Mouse (Mus musculus) testis, postnatal 10 days (tissue): ENCODE data around the gene Sh3gl3.

Source experiments
- DNase-seq: peaks from one replicate; pipeline ENCODE4 v3.0.0; 2021; ENCODE audit warnings: low spot score

Gene Sh3gl3

DNA sequence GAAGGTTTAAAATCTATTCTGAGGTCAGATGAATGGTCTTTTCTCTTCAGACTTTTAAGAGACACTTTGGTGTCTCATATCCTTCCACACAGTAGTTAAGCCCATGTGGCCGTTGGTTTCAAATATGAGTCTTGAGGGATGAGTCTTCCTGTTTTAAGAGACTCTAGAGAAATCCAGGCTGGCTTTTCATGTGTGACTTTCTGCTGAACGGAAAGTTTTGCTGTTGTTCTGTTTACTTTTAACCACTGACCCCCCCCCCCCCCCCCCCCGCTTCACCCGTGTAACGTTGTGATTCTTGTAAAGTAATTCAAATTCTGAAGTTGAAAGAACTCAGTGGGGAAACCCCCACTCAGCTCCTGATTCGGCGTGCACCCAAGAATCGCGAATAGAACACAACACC, 61.8 kb downstream of the Sh3gl3 start:
- DNase-seq, result no peak

DNA sequence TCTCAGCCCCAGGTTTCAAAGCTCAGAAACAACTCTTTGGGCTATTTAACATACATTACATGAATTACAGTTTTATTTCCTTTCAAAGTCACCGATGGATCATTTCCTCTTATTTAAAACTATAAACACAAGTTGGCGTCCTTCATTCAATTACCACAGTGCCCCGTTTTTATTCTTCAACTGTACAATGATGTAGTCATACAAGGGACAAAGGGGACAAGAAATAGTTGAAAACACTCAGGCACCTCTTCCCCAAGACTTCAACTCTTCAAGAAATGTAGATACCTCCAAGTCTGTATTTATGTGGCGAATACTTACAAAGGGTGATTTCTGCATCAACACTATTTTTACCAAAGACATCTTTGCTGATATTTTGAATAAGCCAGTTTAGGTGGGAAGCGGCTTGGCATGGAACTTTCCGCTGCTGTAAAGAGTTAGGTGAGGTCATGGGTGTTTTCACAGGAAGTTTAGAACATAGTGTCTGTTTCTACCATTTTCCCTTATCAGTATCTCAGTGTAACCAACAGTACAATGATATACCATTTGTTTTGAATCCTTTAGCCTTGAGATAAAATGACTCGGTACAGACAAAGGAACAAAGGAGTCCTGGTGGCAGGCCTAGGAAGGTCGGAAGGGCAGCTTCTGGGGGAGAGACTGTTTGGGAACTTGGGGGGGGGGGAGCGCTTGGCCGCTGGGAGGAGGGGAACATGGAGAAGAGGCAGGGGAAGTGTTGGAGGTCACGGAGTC, 62.7 kb downstream of the Sh3gl3 start:
- no peak for DNase-seq

DNA sequence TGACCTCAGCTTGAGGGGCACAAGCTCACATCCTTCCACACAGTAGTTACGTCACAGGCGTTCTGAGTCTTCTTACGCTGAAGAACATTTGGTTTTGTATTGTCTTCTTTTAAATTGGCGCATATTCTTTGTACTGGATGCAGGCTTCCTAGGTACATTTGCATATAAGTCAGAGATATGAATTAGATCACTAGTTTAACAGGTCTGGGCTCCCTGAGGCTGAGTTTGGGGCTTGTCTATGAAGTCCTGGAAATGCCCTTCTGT, 63.2 kb downstream of the Sh3gl3 start:
- no peak for DNase-seq

DNA sequence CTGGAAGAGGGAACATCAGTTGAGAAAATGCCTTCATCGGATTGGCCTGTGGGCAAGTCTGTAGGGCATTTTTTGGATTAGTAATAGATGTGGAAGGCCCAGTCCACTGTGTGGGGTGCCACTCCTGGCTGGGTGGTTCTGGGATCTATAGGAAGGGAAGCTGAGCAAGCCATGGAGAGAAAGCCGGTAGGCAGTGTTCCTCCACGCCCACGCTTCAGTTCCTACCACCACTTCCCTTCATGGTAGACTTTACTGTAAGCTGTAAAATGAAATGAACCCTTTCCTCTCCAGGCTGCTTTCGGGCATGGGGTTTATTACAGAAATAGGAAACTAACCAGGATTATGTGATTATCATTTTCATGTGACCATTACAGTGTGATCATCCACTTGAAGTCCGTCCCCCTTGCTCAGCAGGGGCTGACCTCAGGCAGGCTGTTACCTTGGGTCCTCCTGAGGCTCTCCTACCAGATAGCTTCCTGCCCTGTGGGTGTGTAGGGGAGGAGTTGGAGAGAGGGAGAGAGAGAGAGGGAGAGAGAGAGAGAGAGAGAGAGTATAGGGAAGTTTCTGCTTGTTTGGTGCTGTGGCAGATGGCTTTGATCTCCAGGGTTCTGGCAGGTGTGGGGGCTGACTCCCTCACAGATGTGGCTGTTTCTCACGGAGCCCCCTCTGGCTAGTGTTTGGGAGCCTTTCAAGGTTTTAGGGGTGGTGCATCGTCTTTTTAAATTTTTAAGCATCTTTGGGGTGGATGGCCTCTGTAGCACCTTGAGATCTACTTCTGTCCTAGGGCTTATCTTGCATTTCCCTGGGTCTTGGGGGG, 67.0 kb downstream of the Sh3gl3 start:
- DNase-seq, result no peak

DNA sequence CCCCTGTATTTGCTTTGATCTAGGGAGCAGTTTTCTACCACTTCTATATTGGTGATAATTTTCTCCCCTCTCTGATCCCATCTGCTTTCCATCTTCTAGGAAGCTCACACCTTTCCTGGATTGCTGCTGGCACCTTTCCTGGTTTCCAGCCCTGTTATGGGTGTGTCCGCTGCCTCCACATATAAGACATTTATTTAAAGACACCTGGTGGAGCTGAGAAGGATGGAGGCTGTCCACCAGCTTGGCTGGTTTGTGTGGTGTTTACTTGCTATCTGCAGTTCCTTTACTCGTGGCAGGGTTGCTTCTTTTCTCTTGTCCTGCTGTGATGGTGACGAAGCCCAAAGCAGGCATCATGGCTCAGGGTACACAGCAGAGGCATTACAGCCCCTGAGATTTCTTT, 71.1 kb downstream of the Sh3gl3 start:
- no peak for DNase-seq

DNA sequence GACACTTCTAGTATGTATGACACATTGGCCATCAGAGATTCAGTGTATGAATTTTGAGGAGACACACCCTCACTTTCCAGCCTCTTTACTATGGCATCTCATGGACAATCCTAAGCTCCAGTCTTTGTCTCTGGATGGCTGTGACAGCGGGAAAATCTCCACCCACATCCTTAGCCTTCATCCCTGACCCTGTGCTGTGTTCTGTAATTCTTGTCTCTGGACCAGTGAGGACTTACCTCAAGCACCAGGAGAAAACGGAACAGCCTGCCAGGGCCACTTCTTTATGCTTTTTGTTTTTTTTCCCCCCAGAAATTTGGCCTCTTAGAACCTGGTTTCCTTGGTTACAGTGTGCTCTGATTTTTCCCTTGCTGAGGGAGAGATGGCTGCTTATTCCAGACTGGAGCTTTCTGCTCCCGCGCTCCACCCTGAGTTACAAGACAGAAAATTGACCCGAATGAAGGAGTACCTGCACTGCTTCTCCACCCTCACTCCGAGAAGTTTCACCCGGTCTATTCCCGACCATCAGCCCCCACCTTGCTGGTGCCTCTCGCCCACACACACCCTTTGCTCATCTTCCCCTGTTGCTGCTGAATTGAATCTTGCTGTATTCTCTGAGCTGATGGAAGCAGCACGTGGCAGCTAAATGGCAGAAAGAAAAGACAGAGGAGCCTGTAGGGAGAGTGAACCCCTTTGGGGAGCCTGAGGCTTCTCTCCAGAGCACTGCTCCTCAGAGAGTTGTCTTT, 75.5 kb downstream of the Sh3gl3 start:
- no peak for DNase-seq

DNA sequence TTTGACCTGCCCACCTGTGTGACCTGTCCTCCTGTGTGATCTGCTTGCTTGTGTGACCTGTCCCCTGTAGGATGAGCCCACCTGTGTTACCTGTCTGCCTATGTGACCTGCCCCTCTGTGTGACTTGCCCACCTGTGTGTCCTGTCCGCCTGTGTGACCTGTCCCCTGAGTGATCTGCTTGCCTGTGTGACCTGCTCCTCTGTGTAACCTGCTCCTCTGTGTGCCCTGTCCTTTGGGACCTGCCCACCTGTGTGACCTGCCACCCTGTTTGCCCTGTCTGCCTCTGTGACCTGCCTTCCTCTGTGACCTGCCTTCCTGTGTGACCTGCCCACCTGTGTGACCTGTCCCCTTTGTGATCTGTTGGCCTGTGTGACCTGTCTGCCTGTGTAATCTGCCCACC, 79.7 kb downstream of the Sh3gl3 start:
- DNase-seq, result no peak

DNA sequence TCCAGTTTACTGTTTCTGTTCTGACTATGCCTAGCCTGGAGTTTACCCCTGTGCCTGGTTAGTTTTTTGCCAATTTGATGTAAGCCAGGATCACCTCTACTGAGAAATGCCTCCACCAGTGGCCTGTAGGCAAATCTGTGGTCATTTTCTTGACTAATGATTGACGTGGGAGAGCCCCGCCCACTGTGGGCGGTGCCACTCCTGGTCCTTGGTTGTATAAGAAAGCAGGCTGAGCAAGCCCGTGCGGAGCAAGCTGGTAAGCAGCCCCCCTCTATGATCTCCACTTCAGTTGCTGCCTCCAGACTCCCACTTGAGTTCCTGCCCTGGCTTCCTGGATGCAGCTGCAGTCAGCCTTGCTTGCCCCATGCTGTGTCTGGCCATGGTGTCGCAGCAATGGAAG, 83.3 kb downstream of the Sh3gl3 start:
- no peak for DNase-seq

DNA sequence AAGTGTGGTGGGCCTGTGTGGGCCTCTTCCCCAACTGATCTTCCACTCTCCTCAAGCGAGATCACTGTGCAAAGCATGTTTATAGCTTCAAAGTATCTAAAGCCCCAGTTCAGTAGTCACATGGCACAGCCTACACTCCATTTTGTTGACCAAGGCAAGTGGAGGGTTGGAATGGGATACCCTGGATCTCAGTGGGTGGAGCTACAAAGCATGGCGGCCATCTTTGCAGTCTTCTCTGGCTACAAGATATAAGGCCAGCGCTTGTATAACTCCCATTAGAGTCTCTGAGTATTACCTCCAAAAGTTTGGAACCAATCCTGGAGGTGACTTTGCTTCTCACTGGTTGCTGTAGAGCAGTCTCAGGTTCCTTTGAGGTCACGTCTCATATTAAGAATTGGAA, 83.9 kb downstream of the Sh3gl3 start:
- no peak for DNase-seq

DNA sequence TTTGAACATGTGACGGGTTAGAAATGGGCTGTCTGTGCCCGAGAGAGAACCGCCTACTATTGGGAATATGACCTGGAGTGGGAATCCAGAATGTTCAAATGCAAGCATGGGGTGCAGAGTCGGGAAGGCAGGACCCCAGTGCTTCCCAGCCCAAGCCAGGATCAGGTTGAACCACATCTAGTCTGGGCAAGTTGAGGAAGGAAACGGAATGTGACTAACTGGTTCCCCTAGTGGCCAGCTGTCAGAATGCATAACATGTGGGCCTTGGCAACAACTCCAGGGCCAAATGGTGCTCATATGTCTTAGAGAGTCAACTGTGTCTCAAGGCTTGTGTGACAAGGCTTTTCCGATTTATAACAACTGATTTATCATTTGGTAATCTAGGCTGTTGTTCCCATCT, 86.6 kb downstream of the Sh3gl3 start:
- peak; percentile 69 for DNase-seq

DNA sequence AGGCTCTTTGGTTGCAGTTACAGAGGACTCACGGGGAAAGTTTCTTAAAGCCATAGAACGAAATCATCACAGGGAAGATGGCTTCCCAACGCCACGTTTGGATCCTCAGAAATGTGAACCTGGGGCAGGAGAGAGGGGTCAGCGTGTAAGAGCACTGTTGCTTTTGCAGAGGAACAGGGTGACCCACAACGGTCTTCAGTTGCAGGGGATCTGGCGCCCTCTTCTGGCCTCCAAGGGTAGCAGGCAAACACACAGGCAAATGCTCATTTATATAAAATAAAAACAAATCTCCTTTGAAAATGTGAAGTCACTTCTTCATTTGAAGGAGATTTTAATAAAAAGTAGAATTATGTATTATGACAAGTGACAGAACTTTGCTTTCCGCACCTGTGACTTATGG, 89.5 kb downstream of the Sh3gl3 start:
- peak; percentile 86 for DNase-seq

DNA sequence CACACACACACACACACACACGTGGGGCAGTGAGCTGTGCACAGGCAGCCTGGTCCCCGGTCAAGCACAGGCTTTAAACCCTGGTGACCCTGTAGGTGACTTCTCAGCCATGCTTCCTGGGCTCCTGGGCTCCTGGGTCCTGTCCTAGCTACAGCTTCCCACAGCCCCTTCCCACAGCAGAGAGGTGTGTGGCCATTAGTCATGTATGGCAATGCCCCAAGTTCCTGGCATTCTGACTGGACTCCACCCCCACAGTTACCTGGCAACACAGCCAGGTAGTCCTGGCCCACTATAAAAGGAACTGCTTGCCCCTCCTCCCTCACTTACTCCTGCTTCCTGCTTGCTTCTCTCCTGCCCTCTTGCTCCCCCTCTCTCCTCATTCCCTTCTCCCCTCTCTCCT, 90.5 kb downstream of the Sh3gl3 start:
- no peak for DNase-seq

DNA sequence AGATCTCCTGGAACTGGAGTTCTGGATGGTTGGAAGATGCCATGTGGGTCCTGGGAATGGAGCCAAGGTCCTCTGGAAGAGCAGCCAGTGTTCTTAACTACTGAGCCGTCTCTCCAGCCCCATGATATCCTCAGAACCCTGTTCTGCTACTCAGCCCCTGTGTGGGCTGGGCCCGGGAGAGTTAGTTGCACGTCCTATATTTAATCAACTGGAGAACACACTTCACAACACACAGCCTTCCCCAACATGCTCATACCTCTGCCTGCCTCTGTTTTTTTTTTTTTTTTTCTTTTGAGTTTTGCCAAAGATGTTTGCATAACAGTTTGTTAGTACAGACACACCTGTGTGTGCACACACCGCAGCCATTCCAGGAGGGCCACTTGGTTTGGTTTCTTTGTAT, 91.7 kb downstream of the Sh3gl3 start:
- no peak for DNase-seq

DNA sequence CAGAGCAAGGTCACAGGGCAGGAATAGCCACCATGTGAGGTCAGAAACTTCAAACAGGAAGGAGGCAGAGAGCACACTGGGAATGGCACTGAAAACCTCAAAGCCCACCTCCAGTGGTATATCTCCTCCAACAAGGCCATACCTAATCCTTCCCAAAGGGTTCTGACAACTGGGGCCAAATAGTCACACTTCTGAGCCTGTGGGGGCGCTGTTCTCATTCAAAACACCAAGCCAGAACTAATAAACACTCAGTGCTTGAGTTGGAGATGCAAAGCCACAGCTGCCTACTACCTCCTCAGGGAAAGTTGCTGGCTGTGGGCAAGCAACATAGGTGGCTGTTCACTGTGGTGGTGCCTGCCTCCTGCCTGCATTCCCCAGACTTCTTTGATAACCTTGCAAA, 96.3 kb downstream of the Sh3gl3 start:
- DNase-seq, result no peak

DNA sequence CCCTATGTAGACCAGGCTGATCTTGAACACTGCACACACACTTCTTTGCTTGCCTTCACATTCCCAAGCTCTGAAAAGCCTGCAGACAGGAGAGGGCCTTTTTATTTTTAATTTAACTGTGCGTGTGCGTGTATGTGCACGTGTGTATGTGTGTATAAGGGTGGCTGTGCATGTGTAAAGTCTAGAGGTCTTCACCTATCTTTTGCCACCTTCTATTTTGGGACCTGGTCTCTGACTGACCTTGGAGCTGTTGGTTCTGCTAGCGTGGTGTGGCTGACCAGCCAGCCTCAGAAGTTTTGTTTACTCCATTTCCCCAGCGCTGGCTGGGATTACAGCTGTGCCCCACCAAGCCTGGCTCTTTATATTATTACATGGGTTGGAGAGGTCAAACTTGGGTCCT, 98.1 kb downstream of the Sh3gl3 start:
- no peak for DNase-seq

DNA sequence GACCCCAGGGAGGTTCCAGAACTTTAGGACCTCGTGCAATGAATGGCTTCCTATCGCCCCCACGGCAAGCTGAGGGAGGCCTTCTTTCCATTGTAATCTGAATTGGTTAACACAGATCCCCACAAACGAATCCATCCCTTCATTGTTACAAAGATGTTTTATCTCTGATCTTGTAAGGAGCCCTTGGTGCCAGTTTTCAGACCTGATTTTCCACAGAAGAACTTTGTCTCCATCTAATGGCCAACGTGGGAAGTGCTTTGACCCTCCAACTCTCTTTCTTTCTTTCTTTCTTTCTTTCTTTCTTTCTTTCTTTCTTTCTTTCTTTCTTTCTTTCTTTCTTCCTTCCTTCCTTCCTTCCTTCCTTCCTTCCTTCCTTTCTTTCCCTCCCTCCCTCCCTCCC, 99.2 kb downstream of the Sh3gl3 start:
- DNase-seq, result peak; percentile 63

DNA sequence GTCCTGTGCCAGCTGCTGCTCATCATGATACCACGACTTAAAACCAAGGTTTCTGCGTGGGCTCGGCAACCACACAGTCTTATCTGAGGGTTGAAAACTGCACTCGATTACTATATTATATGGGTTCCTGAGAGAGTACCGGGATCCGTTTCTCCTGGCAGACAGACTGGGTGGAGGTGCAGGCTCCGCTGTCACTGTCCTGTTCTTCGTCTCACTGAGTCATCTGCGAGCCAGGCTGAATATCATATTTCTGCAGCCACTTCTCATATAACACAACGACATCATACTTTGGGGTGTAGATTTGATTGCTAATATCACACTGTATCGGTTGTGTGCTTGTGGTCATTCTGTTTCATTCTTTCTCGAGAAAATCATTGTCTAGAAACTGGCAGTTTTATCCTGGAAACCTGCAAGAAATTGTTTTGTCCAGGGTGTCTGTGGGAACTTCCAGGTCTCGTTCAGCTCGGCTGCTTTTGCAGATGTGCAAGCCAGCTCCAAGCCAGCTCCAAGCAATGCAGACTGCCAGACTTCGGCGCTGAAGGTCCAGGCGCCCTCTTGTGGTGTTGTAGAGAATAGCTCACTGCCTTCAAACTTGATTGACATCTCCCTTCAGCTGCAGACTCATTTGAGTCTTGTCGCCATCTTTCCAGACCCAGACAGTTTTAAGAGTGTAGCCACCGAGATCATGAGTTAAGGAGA, 100.5 kb downstream of the Sh3gl3 start:
- peak; percentile 70 for DNase-seq

DNA sequence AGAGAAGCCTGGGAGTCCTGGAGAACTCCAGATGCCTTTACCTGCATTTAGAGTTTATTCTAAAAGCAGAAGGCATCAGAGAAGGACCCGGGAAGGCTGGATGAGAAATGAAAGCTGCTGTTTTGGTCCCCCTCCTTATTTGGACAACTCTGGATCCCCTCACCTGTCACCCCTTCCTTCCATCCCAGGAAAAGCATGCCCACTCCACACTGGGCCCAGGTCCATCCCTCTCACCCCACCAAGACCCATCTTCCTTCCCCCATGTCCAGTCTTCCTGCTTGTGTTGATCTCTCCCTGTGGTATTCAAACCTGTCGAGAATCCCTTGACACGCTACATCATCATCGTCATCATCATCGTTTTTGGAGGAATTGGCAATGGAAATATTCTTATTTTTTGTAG, 101.3 kb downstream of the Sh3gl3 start:
- no peak for DNase-seq

DNA sequence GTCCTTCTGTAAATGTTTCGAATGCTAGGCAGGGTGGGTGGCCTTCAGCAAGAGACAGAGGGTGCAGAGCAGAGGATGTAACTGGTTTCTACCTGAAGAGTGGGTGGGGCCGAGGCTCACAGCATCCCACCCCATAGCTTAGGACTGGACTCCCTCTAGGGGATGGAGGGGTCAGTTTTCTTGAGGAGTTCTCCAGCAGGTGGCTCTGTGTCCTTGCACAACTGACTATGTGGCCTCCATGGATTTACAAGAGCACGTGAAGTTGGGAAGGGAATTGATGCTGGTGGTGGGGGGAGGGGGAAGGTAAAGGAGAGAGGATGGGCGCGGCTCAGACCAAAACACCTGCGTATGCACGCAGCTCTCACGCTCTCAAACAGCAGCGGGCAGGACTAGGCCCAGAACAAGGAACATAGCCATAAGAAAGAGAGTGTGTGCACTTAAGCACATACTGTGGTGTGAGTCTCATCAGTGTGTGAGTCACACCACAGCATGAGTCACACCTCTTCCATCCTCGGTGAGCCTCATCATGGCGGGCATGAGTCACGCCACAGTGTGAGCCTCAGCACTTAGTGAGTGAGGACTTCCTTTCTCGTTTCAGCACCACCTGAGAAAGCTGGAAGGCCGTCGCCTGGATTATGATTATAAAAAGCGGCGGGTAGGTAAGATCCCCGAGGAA, 102.0 kb downstream of the Sh3gl3 start:
- no peak for DNase-seq

DNA sequence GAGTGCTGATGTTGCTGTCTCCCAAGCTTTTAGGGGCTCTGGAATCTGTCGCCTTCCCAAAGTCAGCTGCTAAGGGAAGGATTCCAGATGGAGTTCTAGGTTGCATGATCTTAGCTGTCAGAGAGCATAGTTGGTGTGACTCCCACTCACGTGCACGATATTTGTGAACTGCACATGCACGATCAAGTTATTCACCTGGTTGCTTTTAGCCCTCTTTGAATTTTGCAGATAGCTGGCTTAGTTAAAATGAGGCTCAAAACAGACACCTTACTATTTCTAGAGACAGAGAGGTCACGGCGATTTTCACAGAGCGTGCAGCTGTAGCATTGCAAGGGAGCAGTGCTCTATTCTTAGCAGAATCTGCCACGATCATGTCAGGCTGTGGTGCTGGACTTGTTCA, 108.4 kb downstream of the Sh3gl3 start:
- DNase-seq, result no peak

DNA sequence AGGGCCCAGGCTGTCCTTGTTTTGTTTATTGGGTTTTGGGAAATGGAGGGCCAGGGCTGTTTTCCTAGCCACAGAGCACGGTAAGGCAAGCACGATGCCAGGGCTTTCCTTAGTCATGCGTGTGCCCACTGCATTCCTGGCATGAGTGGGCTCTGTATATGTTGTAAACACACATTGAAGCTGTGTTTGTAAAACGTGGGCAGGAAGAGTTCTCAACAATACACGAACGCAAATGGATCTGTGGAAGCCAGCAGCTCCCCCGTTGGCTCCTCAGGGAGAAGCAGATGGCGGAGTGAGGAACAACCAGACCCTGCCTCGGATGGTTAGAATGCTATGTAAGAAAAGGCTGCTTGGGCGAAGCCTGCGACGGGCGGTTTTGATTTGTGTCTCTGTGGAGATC, 108.8 kb downstream of the Sh3gl3 start:
- DNase-seq, result no peak

DNA sequence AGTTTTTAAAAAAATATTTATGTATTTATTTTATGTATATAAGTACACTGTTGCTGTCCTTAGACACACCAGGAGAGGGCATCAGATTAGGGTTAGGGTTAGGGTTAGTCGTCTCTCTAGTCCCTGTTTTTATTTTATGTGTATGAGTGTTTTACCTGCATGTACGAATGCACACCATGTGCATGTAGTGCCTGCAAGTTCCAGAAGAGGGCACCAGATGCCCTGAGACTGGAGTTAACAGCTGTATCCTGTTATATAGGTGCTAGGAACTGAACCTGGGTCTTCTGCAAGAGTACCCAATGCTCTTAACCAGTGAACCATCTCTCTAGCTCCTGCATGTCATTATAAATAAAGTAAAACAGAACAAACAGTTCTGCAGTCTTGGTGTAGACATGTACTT, 113.6 kb downstream of the Sh3gl3 start:
- DNase-seq, result no peak
